Mouse (Mus musculus): Measurements from ENCODE around the gene Aars2. TPM values are rescaled to one million over a fixed set of nuclear protein-coding genes. Genes with fewer than 3 reads are reported as not detected.

The Aars2 gene
- polyA plus RNA-seq, 1 experiment = 10.1 TPM

DNA sequence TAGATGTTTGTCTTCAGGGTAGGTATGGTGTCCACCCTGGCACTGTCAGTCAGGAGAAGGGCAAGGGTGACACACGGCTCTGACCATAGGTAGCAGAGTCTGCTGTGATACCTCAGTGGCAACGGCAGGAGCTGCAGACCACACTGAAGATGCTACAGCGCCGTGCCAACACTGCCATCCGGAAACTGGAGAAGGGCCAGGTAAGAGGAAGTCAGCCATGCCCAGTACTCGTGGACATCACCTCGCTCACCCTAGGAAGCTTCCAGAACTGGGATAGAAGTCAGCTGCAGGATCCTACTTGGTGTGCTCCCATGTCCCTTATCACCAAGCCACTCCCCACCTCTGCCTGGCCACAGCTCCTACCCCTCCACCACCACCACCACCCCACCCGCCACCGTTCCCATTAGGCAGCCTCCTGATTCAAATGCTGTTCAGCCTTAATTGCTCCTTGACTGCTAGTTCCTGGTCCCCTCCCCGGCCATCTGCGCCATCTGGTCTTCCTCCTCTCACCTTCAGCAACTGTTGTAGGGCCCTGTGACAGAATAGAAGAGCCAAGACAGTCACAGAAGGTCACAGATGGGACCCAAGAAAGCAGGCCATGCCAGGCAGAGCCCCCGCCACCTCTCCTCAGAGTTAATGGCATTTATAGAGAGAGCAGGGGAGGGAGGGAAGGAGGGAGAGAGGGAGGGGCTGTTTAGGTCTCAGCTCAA lies 12.3 kb downstream of the Aars2 start:
- Histone ChIP-seq H3K27ac (ENCODE audit: control insufficient read depth, insufficient read depth, low read depth, low read length, poor library complexity) (no peak overlapping the region), H3K4me3 (replicated peaks; ENCODE audit: control insufficient read depth, low read depth, low read length) (no peak overlapping the region), H3K4me1 (ENCODE audit: control insufficient read depth, insufficient read depth, low read length) (no peaks in the 10 kb centered on the region)
- WGBS = 84% methylated on average over 12 of the region's 12 CpGs
- TF ChIP-seq POLR2A (IDR thresholded peaks at IDR 0.05; ENCODE audit: borderline replicate concordance, control insufficient read depth, low read depth, low read length) (no peak), CTCF (IDR thresholded peaks at IDR 0.05; ENCODE audit: control insufficient read depth, insufficient read depth, low read length) (no peak)

DNA sequence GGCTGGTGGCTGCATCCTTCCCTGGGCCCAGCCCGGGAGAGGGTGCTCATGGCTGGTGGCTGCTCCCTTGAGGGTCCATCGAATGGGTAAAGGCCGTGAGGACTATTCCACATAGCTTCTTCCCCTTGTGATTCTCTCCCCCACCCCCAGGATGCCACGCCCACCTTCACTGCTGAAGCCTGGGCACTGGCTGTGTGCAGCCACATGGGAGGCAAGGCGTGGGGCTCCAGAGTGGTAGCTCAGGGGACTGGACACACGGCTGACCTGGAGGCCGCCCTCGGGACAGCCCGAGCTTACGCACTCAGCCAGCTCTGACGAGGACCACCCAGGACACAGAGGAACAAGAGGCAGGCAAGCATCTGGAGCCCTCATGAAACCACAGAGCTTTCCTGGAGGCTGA lies 13.5 kb downstream of the Aars2 start:
- 84% methylated on average over 11 of the region's 11 CpGs for WGBS
- Histone ChIP-seq H3K4me1 (ENCODE audit: control insufficient read depth, insufficient read depth, low read length) (no peaks in the 10 kb centered on the region), H3K27ac (ENCODE audit: control insufficient read depth, insufficient read depth, low read depth, low read length, poor library complexity) (no peak overlapping the region), H3K4me3 (replicated peaks; ENCODE audit: control insufficient read depth, low read depth, low read length) (no peak overlapping the region)
- no peak for TF ChIP-seq CTCF (IDR thresholded peaks at IDR 0.05; ENCODE audit: control insufficient read depth, insufficient read depth, low read length)

DNA sequence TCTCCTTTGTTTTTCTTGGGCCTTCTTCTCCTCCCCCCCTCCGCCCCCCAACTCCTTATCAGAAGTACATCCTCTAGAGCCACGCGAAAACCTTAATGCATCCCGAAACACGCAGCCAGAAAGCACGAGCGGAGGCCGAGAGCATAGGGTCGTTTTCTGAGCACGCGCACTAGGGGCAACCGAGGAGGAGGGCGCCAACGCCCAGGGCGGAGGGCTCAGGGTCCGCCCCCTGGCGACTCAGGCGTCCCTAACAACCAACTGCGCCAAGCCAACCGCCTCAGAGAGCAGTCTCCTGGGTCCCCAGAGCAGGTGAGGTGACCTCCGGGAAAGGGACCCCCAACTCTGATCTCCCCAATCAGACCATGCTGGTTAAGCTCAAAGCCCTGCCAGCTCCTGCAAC lies 16.6 kb downstream of the Aars2 start, which contains the start of gene Tcte1:
Gene Tcte1, plus strand, starts transcription at position 172 of the 400 bp plus-strand sequence.
- H3K27ac ChIP-seq (ENCODE audit: control insufficient read depth, insufficient read depth, low read depth, low read length, poor library complexity) = no peak within 1 kb of the TSS
- WGBS = 8% methylated on average over 21 of the region's 21 CpGs
- H3K4me3 ChIP-seq (replicated peaks; ENCODE audit: control insufficient read depth, low read depth, low read length) = no peak within 1 kb of the TSS
- no peaks in the 10 kb centered on the region for H3K4me1 ChIP-seq (ENCODE audit: control insufficient read depth, insufficient read depth, low read length)
- TF ChIP-seq CTCF (IDR thresholded peaks at IDR 0.05; ENCODE audit: control insufficient read depth, insufficient read depth, low read length) (no peak), POLR2A (IDR thresholded peaks at IDR 0.05; ENCODE audit: borderline replicate concordance, control insufficient read depth, low read depth, low read length) (no peak)

DNA sequence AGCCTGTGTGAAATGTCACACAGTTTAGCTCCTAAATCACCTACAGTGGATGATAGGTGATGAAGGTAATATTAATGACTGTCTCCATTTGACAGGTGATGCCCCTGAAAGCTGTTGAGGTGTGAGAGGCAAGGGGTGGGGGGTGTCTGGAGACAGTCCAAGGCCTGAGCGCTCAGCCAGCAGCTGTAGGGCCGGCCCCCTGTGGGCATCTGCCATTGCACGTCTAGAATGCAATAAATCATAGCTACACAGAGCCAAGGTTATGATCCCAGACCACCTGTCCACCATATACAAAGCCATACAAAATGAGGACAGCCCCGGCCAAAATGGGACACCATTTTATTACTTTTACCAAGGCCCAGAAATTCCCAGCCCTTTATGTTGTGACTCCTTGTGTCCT lies 18.3 kb downstream of the Aars2 start:
- no peaks in the 10 kb centered on the region for H3K4me1 ChIP-seq (ENCODE audit: control insufficient read depth, insufficient read depth, low read length)
- TF ChIP-seq POLR2A (IDR thresholded peaks at IDR 0.05; ENCODE audit: borderline replicate concordance, control insufficient read depth, low read depth, low read length) = no peak
- TF ChIP-seq CTCF (IDR thresholded peaks at IDR 0.05; ENCODE audit: control insufficient read depth, insufficient read depth, low read length) = no peak
- no peak overlapping the region for H3K4me3 ChIP-seq (replicated peaks; ENCODE audit: control insufficient read depth, low read depth, low read length)

DNA sequence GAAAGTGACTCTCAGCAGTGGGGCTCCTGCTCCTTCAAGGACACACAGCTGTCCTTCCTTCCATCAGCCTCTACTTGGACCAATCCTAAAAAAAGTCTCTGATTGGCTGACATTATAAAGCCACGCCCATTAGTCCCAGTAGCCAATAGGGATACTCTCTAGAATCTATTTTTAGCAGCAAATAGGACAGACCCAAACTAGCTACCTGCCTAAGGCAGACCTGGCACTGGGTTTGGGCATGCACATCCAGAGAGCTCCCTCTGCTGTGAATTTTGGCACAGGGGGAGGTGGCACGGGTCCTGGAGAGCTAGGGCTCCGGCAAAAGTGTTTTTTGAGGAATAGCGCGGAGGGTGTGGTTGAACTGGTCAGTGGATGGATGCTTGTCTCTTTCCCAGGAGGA lies 19.9 kb downstream of the Aars2 start:
- TF ChIP-seq CTCF (IDR thresholded peaks at IDR 0.05; ENCODE audit: control insufficient read depth, insufficient read depth, low read length) (no peak), POLR2A (IDR thresholded peaks at IDR 0.05; ENCODE audit: borderline replicate concordance, control insufficient read depth, low read depth, low read length) (no peak)
- H3K4me3 ChIP-seq (replicated peaks; ENCODE audit: control insufficient read depth, low read depth, low read length) = no peak overlapping the region
- no peaks in the 10 kb centered on the region for H3K4me1 ChIP-seq (ENCODE audit: control insufficient read depth, insufficient read depth, low read length)
- no peak overlapping the region for H3K27ac ChIP-seq (ENCODE audit: control insufficient read depth, insufficient read depth, low read depth, low read length, poor library complexity)
- 40% methylated on average over 5 of the region's 5 CpGs for WGBS

More for the DNA sequence above, 18.3 kb downstream of the Aars2 start:
- no peak overlapping the region for H3K27ac ChIP-seq (ENCODE audit: control insufficient read depth, insufficient read depth, low read depth, low read length, poor library complexity)
- 74% methylated on average over 4 of the region's 4 CpGs for WGBS

DNA sequence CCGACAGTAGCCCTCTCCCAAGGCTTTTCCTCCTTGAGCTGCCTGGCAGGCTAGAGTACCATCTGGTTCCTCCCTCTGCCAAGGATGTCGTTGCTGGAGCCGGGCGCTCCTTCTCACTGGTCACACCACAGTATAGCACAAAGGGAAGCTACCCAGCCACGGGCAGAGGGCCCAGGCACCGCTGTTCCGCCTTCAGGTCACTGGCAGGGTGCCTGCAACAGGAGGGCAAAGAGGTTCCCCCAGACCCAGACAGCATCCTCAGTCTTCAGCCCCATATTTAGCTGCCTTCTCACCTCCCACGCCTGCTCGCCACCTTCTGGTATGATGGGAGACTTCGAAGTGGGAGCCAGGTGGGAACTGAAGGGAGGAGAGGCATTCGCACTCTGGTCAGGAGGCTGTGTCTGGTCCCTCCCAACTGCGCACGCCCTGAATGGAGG lies 23.7 kb downstream of the Aars2 start:
- H3K27ac ChIP-seq (ENCODE audit: control insufficient read depth, insufficient read depth, low read depth, low read length, poor library complexity) = no peak overlapping the region
- no peaks in the 10 kb centered on the region for H3K4me1 ChIP-seq (ENCODE audit: control insufficient read depth, insufficient read depth, low read length)
- TF ChIP-seq POLR2A (IDR thresholded peaks at IDR 0.05; ENCODE audit: borderline replicate concordance, control insufficient read depth, low read depth, low read length) (no peak), CTCF (IDR thresholded peaks at IDR 0.05; ENCODE audit: control insufficient read depth, insufficient read depth, low read length) (no peak)
- WGBS = 30% methylated on average over 13 of the region's 13 CpGs
- H3K4me3 ChIP-seq (replicated peaks; ENCODE audit: control insufficient read depth, low read depth, low read length) = no peak overlapping the region

DNA sequence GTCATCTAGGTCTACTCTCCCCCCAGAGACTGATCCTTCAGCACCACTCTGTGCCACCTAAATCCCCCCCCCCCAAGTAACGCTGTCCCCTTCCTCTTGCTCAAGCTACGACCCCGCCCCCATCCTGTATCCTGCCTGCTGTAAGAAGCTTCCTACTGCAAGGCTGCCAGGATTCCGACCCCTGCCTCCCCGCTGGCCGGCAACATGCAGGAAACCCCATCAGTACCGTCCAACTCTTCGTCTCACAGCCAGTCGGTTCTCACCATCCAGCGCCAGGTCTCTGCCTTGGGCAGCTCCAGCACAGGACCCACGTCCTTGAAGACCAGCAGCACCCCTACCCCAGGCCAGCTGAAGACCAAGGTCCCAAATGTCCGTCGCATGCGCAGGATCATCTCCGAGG lies 26.3 kb downstream of the Aars2 start:
- TF ChIP-seq CTCF (IDR thresholded peaks at IDR 0.05; ENCODE audit: control insufficient read depth, insufficient read depth, low read length) (no peak), POLR2A (IDR thresholded peaks at IDR 0.05; ENCODE audit: borderline replicate concordance, control insufficient read depth, low read depth, low read length) (no peak)
- H3K4me1 ChIP-seq (ENCODE audit: control insufficient read depth, insufficient read depth, low read length) = no peaks in the 10 kb centered on the region
- H3K4me3 ChIP-seq (replicated peaks; ENCODE audit: control insufficient read depth, low read depth, low read length) = no peak overlapping the region
- WGBS = 37% methylated on average over 15 of the region's 15 CpGs
- no peak overlapping the region for H3K27ac ChIP-seq (ENCODE audit: control insufficient read depth, insufficient read depth, low read depth, low read length, poor library complexity)

DNA sequence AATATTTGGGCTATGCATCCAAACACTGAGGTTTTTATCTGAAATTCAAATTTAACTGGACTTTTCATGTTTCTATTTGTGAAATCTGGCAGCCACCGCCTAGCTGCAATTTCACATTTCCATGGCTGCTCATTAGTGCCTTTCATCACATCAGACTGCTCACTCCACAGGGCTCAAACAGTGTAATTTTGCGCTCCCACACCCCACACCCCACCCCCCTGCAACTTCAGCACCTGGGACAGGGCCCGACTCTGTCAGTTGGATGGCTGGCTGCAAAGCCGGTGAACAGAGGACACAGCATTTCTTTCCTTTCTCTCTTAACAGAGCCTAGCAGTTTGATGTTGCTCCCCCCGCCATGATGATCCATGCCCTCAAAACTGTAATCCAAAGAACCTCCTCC lies 29.6 kb downstream of the Aars2 start:
- TF ChIP-seq POLR2A (IDR thresholded peaks at IDR 0.05; ENCODE audit: borderline replicate concordance, control insufficient read depth, low read depth, low read length) (no peak), CTCF (IDR thresholded peaks at IDR 0.05; ENCODE audit: control insufficient read depth, insufficient read depth, low read length) (no peak)
- 11% methylated on average over 5 of the region's 5 CpGs for WGBS
- Histone ChIP-seq H3K27ac (ENCODE audit: control insufficient read depth, insufficient read depth, low read depth, low read length, poor library complexity) (no peak overlapping the region), H3K4me1 (ENCODE audit: control insufficient read depth, insufficient read depth, low read length) (no peaks in the 10 kb centered on the region), H3K4me3 (replicated peaks; ENCODE audit: control insufficient read depth, low read depth, low read length) (no peak overlapping the region)

DNA sequence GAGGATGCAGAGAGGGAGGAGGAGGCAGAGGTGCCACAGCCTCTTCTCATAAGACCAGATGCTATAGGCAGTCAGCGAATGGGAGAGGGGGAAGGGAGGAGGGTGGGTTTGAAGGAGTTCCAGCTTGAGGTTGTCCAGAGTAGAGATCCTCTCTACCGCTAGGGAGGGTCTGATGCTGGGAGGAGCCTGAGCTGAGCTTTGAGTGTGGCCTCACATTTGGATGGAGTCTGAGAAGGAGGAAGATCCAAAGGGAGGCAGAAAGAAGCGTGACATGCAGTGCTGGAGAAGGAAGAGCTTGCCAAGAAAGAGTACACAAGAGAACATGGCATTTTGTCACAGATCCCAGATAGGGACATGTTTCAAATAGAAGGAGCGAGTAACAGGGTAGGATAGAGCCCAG lies 31.8 kb downstream of the Aars2 start:
- H3K4me1 ChIP-seq (ENCODE audit: control insufficient read depth, insufficient read depth, low read length) = no peaks in the 10 kb centered on the region
- TF ChIP-seq CTCF (IDR thresholded peaks at IDR 0.05; ENCODE audit: control insufficient read depth, insufficient read depth, low read length) = no peak
- TF ChIP-seq POLR2A (IDR thresholded peaks at IDR 0.05; ENCODE audit: borderline replicate concordance, control insufficient read depth, low read depth, low read length) = no peak
- H3K4me3 ChIP-seq (replicated peaks; ENCODE audit: control insufficient read depth, low read depth, low read length) = no peak overlapping the region
- 53% methylated on average over 4 of the region's 4 CpGs for WGBS
- no peak overlapping the region for H3K27ac ChIP-seq (ENCODE audit: control insufficient read depth, insufficient read depth, low read depth, low read length, poor library complexity)

Measured in bone marrow, adult 2 months (tissue).